Mouse (Mus musculus): ENCODE data around the gene Akap6. TPM values are rescaled to one million over a fixed set of nuclear protein-coding genes. Genes with fewer than 3 reads are reported as not detected.

The Akap6 gene
- total and polyA plus RNA-seq, 3 experiments = 0.12 to 0.42 (median 0.33) TPM

DNA sequence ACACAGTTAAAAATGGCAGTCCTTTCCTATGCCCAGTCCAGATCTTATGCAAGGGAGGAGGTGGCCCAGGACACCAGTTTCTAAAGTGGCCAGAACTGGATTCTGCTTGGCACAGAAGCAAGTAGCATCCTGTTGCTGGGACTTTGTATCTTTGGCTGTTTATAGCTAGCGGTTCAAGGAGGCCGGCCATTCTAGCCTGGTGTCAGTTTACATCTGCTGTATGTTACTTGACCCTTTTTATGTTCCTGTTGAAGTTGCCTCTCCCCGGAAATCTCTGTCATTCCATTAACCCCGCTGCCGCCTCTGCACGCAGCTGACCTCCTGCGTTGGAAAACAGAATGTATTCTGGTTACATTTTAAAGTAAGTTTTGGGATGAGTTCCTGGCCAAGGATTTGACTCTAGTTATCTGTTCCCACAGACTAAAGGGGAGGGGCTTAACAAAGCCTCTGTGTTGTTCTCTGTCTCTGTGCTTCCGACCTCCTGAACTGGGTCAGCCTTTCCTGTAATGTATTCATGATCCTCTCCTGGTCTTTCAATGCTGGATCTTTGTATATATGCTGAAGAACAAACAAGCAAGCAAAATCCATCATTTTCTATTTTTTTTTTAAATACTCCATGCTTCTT lies 168.9 kb downstream of the Akap6 start:
- H3K36me3 ChIP-seq (replicated peaks in 1 of 2; ENCODE audit: control insufficient read depth in 1 of 2, insufficient read depth in 1 of 2, low read length in 1 of 2) = no peaks in the 10 kb centered on the region
- H3K79me2 ChIP-seq (replicated peaks; ENCODE audit: control insufficient read depth, extremely low read depth, insufficient read depth, poor library complexity, severe bottlenecking) = no peaks in the 10 kb centered on the region
- peaks cover 2% of the 10 kb centered on the region for H3K9me3 ChIP-seq (replicated peaks; ENCODE audit: low read length)
- peaks cover 0 to 3% of the 10 kb centered on the region in 2 experiments; a peak in 1 of 4 replicates for H3K4me1 ChIP-seq (ENCODE audit: control insufficient read depth in 1 of 2, insufficient read depth in 2 of 2)
- H3K4me3 ChIP-seq (replicated peaks in 1 of 3; ENCODE audit: low read depth in 2 of 3, low read length in 2 of 3, poor library complexity in 1 of 3) = no peak overlapping the region
- no peak for TF ChIP-seq EP300 (IDR thresholded peaks at IDR 0.05; ENCODE audit: low read length)
- TF ChIP-seq UBTF (IDR thresholded peaks at IDR 0.05; ENCODE audit: low read depth, low read length) = no peak
- TF ChIP-seq GABPA (IDR thresholded peaks at IDR 0.05; ENCODE audit: insufficient replicate concordance, low read depth, low read length) = no peak
- TF ChIP-seq E2F4 (IDR thresholded peaks at IDR 0.05; ENCODE audit: insufficient replicate concordance, low read depth, low read length) = no peak
- dilution Hi-C loops (cut with MboI; ENCODE audit: extremely low pct_ligation_motif_present, extremely low pct_unique_long_range_greater_than_20kb, low sequenced_read_pairs) = no loop called here
- DNase-seq (ENCODE audit: extremely low read depth) = no peak
- H3K27ac ChIP-seq (ENCODE audit: insufficient read depth, low read depth) = no peak overlapping the region
- H3K27me3 ChIP-seq (replicated peaks) = no peaks in the 10 kb centered on the region
- H3K9ac ChIP-seq (ENCODE audit: insufficient read depth, low read depth) = no peak overlapping the region
- in situ Hi-C loops (cut with MboI; ENCODE audit: low pct_ligation_motif_present, low pct_unique_long_range_greater_than_20kb, low sequenced_read_pairs) = no loop called here
- no peak overlapping the region for H3K4me2 ChIP-seq (ENCODE audit: insufficient read depth, low read depth, poor library complexity, severe bottlenecking)

DNA sequence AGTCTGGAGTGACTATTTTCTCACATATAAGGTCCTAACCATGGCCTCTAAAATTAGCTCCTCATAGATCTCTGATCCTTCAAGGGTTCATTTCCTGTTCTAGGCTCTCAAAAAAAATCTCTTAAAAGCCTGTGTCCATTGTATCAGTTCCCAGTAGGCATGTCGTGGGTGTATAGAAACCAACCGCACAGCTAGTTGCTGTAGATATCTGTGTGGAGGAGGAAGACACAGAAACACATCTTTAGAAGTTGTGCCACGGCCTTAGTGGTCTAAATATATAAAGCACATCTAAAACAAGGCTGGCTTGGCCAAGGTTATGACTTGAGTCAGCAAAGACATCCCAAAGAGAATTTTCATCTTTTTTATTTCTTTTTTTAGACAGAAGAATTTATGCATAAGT lies 172.4 kb downstream of the Akap6 start:
- Histone ChIP-seq H3K36me3 (replicated peaks in 1 of 2; ENCODE audit: control insufficient read depth in 1 of 2, insufficient read depth in 1 of 2, low read length in 1 of 2) (no peaks in the 10 kb centered on the region), H3K27me3 (replicated peaks) (no peaks in the 10 kb centered on the region), H3K27ac (ENCODE audit: insufficient read depth, low read depth) (no peak overlapping the region), H3K4me1 (ENCODE audit: control insufficient read depth in 1 of 2, insufficient read depth in 2 of 2) (peaks cover 3% of the 10 kb centered on the region in 2 experiments; a peak in 2 of 4 replicates), H3K4me3 (replicated peaks in 1 of 3; ENCODE audit: low read depth in 2 of 3, low read length in 2 of 3, poor library complexity in 1 of 3) (no peak overlapping the region), H3K4me2 (ENCODE audit: insufficient read depth, low read depth, poor library complexity, severe bottlenecking) (no peak overlapping the region), H3K9me3 (replicated peaks; ENCODE audit: low read length) (no peaks in the 10 kb centered on the region), H3K9ac (ENCODE audit: insufficient read depth, low read depth) (no peak overlapping the region), H3K79me2 (replicated peaks; ENCODE audit: control insufficient read depth, extremely low read depth, insufficient read depth, poor library complexity, severe bottlenecking) (no peaks in the 10 kb centered on the region)
- dilution Hi-C loops (cut with MboI; ENCODE audit: extremely low pct_ligation_motif_present, extremely low pct_unique_long_range_greater_than_20kb, low sequenced_read_pairs) (no loop called here), in situ Hi-C loops (cut with MboI; ENCODE audit: low pct_ligation_motif_present, low pct_unique_long_range_greater_than_20kb, low sequenced_read_pairs) (no loop called here)
- no peak for TF ChIP-seq MEF2A (IDR thresholded peaks at IDR 0.05; ENCODE audit: borderline replicate concordance, low read depth, low read length)
- no peak for TF ChIP-seq NELFE (IDR thresholded peaks at IDR 0.05; ENCODE audit: low read depth, low read length)
- TF ChIP-seq TBP (conservative IDR thresholded peaks at IDR 0.05; ENCODE audit: low read depth, low read length) = no peak
- TF ChIP-seq CHD1 (IDR thresholded peaks at IDR 0.05; ENCODE audit: low read depth, low read length) = no peak
- TF ChIP-seq EP300 (IDR thresholded peaks at IDR 0.05; ENCODE audit: low read length) = no peak
- TF ChIP-seq POLR2AphosphoS2 (IDR thresholded peaks at IDR 0.05; ENCODE audit: low read depth, low read length) = no peak
- TF ChIP-seq E2F4 (IDR thresholded peaks at IDR 0.05; ENCODE audit: insufficient replicate concordance, low read depth, low read length) = no peak
- TF ChIP-seq ZC3H11A (IDR thresholded peaks at IDR 0.05; ENCODE audit: low read depth, low read length) = no peak
- DNase-seq (ENCODE audit: extremely low read depth) = no peak

DNA sequence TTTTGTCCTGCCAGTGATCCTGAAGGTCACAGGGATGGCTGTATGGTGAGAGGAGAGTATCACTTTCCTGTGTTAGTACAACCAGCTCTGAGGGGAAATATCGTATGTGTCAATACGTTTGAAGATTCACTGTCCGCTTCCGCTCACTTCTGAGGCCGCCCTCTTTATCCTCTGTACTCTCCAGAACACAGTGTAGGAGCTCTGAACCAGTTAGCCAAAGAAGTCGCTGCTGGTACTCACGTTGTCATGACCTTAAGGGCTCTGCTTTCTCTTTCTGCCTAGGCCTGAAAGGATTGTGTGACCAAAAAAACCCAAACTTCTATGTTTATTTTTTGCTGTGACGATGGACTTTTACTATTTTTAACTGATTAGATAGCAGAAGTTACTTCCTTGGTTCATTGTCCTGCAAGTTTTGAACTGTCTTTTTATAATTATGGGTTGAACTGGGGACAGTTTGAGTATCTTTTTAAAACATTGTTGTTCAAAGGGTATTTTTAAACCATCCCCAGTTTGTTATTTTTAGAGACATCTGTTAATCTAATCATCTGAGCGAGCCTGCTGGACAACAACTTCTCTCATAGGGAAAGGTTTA lies 175.2 kb downstream of the Akap6 start:
- Histone ChIP-seq H3K4me3 (replicated peaks in 1 of 3; ENCODE audit: low read depth in 2 of 3, low read length in 2 of 3, poor library complexity in 1 of 3) (no peak overlapping the region), H3K4me1 (ENCODE audit: control insufficient read depth in 1 of 2, insufficient read depth in 2 of 2) (peaks cover 3% of the 10 kb centered on the region in 2 experiments; a peak in 2 of 4 replicates), H3K4me2 (ENCODE audit: insufficient read depth, low read depth, poor library complexity, severe bottlenecking) (no peak overlapping the region), H3K36me3 (replicated peaks in 1 of 2; ENCODE audit: control insufficient read depth in 1 of 2, insufficient read depth in 1 of 2, low read length in 1 of 2) (no peaks in the 10 kb centered on the region), H3K9ac (ENCODE audit: insufficient read depth, low read depth) (no peak overlapping the region), H3K27ac (ENCODE audit: insufficient read depth, low read depth) (no peak overlapping the region), H3K9me3 (replicated peaks; ENCODE audit: low read length) (no peaks in the 10 kb centered on the region), H3K27me3 (replicated peaks) (no peaks in the 10 kb centered on the region), H3K79me2 (replicated peaks; ENCODE audit: control insufficient read depth, extremely low read depth, insufficient read depth, poor library complexity, severe bottlenecking) (no peaks in the 10 kb centered on the region)
- in situ Hi-C loops (cut with MboI; ENCODE audit: low pct_ligation_motif_present, low pct_unique_long_range_greater_than_20kb, low sequenced_read_pairs) (no loop called here), dilution Hi-C loops (cut with MboI; ENCODE audit: extremely low pct_ligation_motif_present, extremely low pct_unique_long_range_greater_than_20kb, low sequenced_read_pairs) (no loop called here)
- no peak for DNase-seq (ENCODE audit: extremely low read depth)
- TF ChIP-seq ETS1 (conservative IDR thresholded peaks at IDR 0.05; ENCODE audit: low read depth, low read length) (no peak), POLR2A (IDR thresholded peaks at IDR 0.05; ENCODE audit: low read depth, low read length) (no peak), ZNF384 (IDR thresholded peaks at IDR 0.05; ENCODE audit: low read depth, low read length) (no peak), MYC (IDR thresholded peaks at IDR 0.05; ENCODE audit: low read depth, low read length) (no peak), GABPA (IDR thresholded peaks at IDR 0.05; ENCODE audit: insufficient replicate concordance, low read depth, low read length) (no peak), CHD2 (IDR thresholded peaks at IDR 0.05; ENCODE audit: low read length) (no peak), USF2 (conservative IDR thresholded peaks at IDR 0.05; ENCODE audit: low read depth, low read length) (no peak), BHLHE40 (IDR thresholded peaks at IDR 0.05; ENCODE audit: low read depth, low read length) (no peak), CHD1 (IDR thresholded peaks at IDR 0.05; ENCODE audit: low read depth, low read length) (no peak), TCF12 (IDR thresholded peaks at IDR 0.05; ENCODE audit: low read depth, low read length) (no peak), MAX (IDR thresholded peaks at IDR 0.05; ENCODE audit: low read length) (no peak), MEF2A (IDR thresholded peaks at IDR 0.05; ENCODE audit: borderline replicate concordance, low read depth, low read length) (no peak), JUND (conservative IDR thresholded peaks at IDR 0.05; ENCODE audit: low read depth, low read length) (no peak), SIN3A (IDR thresholded peaks at IDR 0.05; ENCODE audit: low read length) (no peak), IRF4 (IDR thresholded peaks at IDR 0.05; ENCODE audit: low read depth, low read length) (no peak), KAT2A (IDR thresholded peaks at IDR 0.05; ENCODE audit: insufficient replicate concordance, low read length) (no peak), PAX5 (IDR thresholded peaks at IDR 0.05; ENCODE audit: low read length) (no peak), NELFE (IDR thresholded peaks at IDR 0.05; ENCODE audit: low read depth, low read length) (no peak)
